Mouse (Mus musculus) heart, embryonic 16.5 days (tissue): ENCODE data around the gene Taok2. TPM values are rescaled to one million over a fixed set of nuclear protein-coding genes. Genes with fewer than 3 reads are reported as not detected.

Source experiments
- ATAC-seq: fragments of 200-750 bp; cut with Nextera tagmentation; replicated peaks from 2 replicates; pipeline ENCODE4 v1.8.0; 2017; ENCODE audit warnings: moderate number of reproducible peaks; ENCODE audit not compliant: insufficient read depth, low FRiP score; ENCODE audit errors: extremely low read depth
- H3K27ac ChIP-seq: fragments of 300-500 bp; sonication (generic); 2 replicates; pipeline ENCODE4 v1.5.1; 2014; ENCODE audit warnings: mild to moderate bottlenecking, low read length, control low read depth, moderate library complexity
- H3K27me3 ChIP-seq: fragments of 300-500 bp; sonication (generic); 2 replicates; pipeline ENCODE4 v1.6.1; 2014; ENCODE audit warnings: low read length, mixed read lengths; ENCODE audit not compliant: control insufficient read depth, insufficient read depth
- H3K36me3 ChIP-seq: fragments of 300-500 bp; sonication (generic); 2 replicates; pipeline ENCODE4 v1.6.1; 2014; ENCODE audit not compliant: control insufficient read depth, insufficient read depth
- H3K4me1 ChIP-seq: fragments of 300-500 bp; sonication (generic); 2 replicates; pipeline ENCODE4 v1.6.1; 2014; ENCODE audit warnings: low read length, mixed read lengths; ENCODE audit not compliant: control insufficient read depth, insufficient read depth
- H3K4me2 ChIP-seq: fragments of 300-500 bp; sonication (generic); 2 replicates; pipeline ENCODE4 v1.6.1; 2014; ENCODE audit warnings: low read depth, mild to moderate bottlenecking, control low read depth, low read length
- H3K4me3 ChIP-seq: fragments of 300-500 bp; sonication (generic); 2 replicates; pipeline ENCODE4 v1.5.1; 2014; ENCODE audit warnings: mild to moderate bottlenecking, control low read depth, low read length
- H3K9ac ChIP-seq: fragments of 300-500 bp; sonication (generic); 2 replicates; pipeline ENCODE4 v1.6.1; 2014; ENCODE audit warnings: low read length, control low read depth
- H3K9me3 ChIP-seq: fragments of 300-500 bp; sonication (generic); replicated peaks from 2 replicates; pipeline ENCODE4 v1.6.1; 2016; ENCODE audit warnings: low read length; ENCODE audit not compliant: control insufficient read depth
- WGBS: fragments of 180-500 bp; shearing (Covaris S2); extraction: QIAGEN DNeasy Blood & Tissue Kit; methylation state at CpG from one replicate; pipeline ENCODE4 v1.1.7; 2014; 5-methylcytosine and 5-hydroxymethylcytosine counted together
- polyA plus RNA-seq: library from polyadenylated mRNA; unstranded; fragments of >200 nt; fragmentation: Nextera tagmentation; extraction: Ambion mirVana; gene quantifications from 2 replicates; pipeline ENCODE4 v1.2.1, GENCODE M21; 2015

The Taok2 gene
- 31.1 and 35.4 TPM in 2 replicates for polyA plus RNA-seq

DNA sequence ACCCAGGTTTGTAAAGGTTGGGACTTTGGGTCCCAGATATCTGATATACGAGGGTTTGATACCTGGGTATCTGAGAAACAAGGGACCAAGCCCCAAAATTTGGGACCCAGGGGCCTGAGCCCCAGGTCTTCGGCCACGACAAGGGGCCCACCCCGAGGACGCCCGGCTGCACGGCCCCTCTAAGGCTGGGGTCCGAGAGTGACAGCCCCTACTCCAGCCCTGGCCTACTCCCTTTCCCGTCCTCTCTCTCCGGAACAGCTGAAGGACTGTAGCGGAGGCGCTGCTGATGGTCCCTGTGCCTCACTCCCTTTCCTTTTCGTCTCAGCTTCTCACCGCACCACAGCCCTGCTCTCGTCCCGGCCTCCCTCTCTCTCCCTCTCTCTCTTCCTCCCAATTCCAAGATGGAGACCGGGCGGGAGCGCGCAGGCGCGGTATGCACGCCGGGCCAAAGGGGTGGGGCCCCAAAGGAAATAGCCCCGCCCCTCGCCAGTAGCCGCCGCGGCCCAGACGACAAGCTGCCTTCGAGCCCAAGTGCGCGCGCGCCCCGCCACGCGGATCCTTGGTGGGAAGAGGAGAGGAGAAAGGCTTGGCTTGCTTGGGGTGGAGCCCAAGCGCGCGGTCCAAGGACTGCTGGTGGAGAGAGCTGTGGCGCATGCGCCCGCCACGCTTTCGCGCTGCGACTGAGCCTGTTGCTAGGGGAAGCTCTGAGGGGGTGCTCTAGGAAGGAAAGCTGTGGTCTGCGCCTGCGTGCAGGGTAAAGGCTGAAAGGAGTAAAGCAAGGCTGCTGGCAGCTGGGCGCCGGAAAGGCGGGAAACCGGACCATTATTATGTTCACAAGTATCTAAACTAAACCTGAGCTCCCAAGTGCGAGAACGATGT lies at the start of gene Taok2:
TSS of gene Taok2 (minus strand) at position 418 of the 879 bp plus-strand sequence.
- Histone ChIP-seq H3K4me2 (peak within 1 kb of the TSS; percentile 97), H3K36me3 (peaks cover 8% of the 10 kb centered on the region), H3K9ac (peak within 1 kb of the TSS; percentile 94), H3K27me3 (no peaks in the 10 kb centered on the region), H3K27ac (peak within 1 kb of the TSS; percentile 97), H3K4me3 (peak within 1 kb of the TSS; percentile 91), H3K4me1 (peaks cover 20% of the 10 kb centered on the region), H3K9me3 (no peaks in the 10 kb centered on the region)
- peak; percentile 96 for ATAC-seq
- under 1% methylated on average over 56 of the region's 56 CpGs for WGBS

DNA sequence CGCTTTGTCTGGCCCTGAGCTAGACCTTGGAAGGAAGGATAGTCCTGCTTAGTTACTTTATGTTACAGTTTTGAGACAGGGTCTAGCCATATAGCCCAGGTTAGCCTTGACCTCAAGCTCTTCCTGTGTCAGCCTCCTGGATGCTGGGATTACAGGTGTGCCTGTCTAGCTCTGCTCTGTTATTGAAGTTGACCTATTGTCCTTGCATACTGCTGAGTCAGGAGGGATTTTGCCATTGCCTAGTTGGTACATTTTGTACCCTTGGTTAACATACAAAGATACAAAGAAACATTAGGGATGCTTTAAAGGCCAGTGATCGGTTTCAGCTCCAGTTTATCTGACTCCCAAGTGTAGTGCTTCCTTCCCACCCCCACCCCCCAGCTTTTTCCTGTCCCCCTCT lies 48.1 kb upstream of the Taok2 start:
- Histone ChIP-seq H3K9ac (no peak overlapping the region), H3K27ac (no peak overlapping the region), H3K4me2 (no peak overlapping the region), H3K36me3 (peaks cover 13% of the 10 kb centered on the region), H3K4me3 (no peak overlapping the region), H3K9me3 (no peaks in the 10 kb centered on the region), H3K27me3 (no peaks in the 10 kb centered on the region), H3K4me1 (peaks cover 7% of the 10 kb centered on the region)
- no peak for ATAC-seq
- 72% methylated on average over 2 of the region's 2 CpGs for WGBS

DNA sequence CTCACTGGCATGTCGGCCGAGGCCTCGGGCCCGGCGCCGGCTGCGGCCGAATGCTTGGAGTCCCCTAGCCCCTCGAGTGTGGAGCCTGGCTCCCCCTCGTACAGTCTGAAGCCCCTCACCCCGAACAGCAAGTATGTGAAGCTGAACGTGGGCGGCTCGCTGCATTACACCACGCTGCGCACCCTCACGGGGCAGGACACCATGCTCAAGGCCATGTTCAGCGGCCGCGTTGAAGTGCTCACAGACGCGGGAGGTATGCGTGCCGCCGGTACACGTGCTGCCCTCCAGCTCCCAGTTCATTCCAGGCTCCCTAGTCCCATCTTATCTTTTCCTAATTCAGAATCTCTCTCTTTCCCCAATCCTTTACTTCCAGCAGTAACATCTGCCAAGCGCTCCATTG lies 44.5 kb upstream of the Taok2 start:
- ATAC-seq = peak; percentile 57
- no peaks in the 10 kb centered on the region for H3K9me3 ChIP-seq
- no peaks in the 10 kb centered on the region for H3K27me3 ChIP-seq
- peak overlapping the region; percentile 93 for H3K9ac ChIP-seq
- WGBS = under 1% methylated on average over 26 of the region's 27 CpGs
- peak overlapping the region; percentile 69 for H3K27ac ChIP-seq
- H3K4me2 ChIP-seq = peak overlapping the region; percentile 95
- peak overlapping the region; percentile 90 for H3K4me3 ChIP-seq
- 0 out of 2 replicates have a peak, but pooled peaks cover 2% of the 10 kb centered on the region for H3K36me3 ChIP-seq
- peaks cover 7% of the 10 kb centered on the region for H3K4me1 ChIP-seq

DNA sequence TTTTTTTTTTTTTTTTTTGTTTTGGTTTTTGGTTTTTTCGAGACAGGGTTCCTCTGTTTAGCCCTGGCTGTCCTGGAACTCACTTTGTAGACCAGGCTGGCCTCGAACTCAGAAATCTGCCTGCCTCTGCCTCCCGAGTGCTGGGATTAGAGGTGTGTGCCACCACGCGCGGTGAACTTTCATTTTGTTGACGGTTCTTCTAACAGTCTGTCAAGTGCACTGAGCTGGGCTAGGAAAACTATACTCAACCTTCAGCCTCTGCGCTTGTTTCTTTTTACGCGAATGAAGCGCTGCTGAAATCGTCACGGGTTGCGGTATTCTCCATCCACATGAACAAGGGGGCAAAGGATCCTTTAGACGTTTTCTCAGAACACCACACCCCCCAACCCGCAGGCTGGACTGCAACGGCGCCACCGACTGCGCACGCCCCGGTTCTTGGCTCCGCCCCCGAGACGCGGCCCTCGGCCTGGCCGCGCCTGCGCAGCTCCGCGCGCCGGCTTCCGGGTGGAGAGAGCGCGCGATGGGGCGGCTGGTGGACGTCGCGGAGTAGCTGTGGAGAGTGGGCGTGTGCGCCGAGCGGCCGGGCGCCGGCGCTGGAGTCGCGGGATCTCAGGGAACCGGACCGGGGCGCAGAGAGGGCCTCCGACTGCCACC lies 44.0 kb upstream of the Taok2 start, which contains the start of gene Kctd13:
TSS of gene Kctd13 (plus strand) at position 496 of the 654 bp plus-strand sequence.
- Histone ChIP-seq H3K9me3 (no peaks in the 10 kb centered on the region), H3K4me3 (peak within 1 kb of the TSS; percentile 90)

DNA sequence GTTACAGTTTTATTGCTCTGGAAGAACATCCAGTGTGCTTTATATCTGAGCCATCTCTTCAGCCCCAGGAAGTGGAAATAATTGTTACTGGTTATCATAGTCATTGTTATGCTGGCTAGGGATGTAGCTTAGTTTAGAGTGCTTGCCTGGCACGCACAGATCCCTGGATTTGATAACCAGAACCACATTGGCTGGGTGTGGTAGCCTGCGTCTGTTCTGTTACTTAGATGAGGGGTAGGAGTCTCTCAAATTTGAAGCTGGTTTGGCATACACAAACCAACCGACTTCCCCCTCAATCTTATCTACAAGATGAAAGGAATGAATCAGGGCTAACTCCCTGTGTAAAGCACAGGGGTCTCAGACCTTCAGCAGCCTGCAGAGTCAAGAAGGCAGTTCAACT lies 41.8 kb upstream of the Taok2 start:
- Histone ChIP-seq H3K9ac (no peak overlapping the region), H3K9me3 (no peaks in the 10 kb centered on the region), H3K4me2 (no peak overlapping the region), H3K27ac (no peak overlapping the region), H3K4me3 (no peak overlapping the region), H3K27me3 (no peaks in the 10 kb centered on the region), H3K36me3 (no peaks in the 10 kb centered on the region), H3K4me1 (peaks cover 7% of the 10 kb centered on the region)
- ATAC-seq = no peak
- WGBS = 24% methylated on average over 3 of the region's 3 CpGs

More for the DNA sequence above, 44.0 kb upstream of the Taok2 start, which contains the start of gene Kctd13:
- 3% methylated on average over 55 of the region's 56 CpGs for WGBS
- peaks cover 7% of the 10 kb centered on the region for H3K4me1 ChIP-seq
- 0 out of 2 replicates have a peak, but pooled peaks cover 2% of the 10 kb centered on the region for H3K36me3 ChIP-seq
- H3K4me2 ChIP-seq = peak within 1 kb of the TSS; percentile 95
- no peaks in the 10 kb centered on the region for H3K27me3 ChIP-seq
- peak within 1 kb of the TSS; percentile 69 for H3K27ac ChIP-seq
- peak within 1 kb of the TSS; percentile 93 for H3K9ac ChIP-seq
- peak; percentile 96 for ATAC-seq

DNA sequence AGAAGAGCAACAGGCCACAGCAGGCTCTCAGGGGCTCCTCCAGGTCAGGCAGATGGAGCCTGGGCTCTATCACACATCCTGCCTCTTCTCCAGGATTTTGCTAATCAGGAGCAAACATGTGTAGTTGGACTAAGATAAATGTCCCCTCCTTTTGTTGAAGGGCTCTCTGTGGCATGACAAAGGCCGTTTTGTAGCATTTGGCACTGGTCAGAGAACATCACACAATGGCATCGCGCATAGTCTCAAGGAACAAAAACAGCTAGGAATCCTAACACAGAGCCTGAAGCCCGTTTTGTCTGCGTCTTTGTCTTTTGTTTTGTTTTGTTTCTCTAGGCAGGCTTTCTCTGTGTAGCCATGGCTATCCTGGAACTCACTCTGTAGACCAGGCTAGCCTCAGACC lies 39.5 kb upstream of the Taok2 start:
- Histone ChIP-seq H3K9me3 (no peaks in the 10 kb centered on the region), H3K9ac (no peak overlapping the region), H3K36me3 (no peaks in the 10 kb centered on the region), H3K27me3 (no peaks in the 10 kb centered on the region), H3K27ac (peak overlapping the region; percentile 52), H3K4me1 (no peaks in the 10 kb centered on the region; the same call in 1 of the 2 replicates), H3K4me3 (no peak overlapping the region), H3K4me2 (no peak overlapping the region)
- ATAC-seq = 0 out of 2 replicates have a peak, but pooled peaks have one; percentile 15
- WGBS = 53% methylated on average over 5 of the region's 5 CpGs

DNA sequence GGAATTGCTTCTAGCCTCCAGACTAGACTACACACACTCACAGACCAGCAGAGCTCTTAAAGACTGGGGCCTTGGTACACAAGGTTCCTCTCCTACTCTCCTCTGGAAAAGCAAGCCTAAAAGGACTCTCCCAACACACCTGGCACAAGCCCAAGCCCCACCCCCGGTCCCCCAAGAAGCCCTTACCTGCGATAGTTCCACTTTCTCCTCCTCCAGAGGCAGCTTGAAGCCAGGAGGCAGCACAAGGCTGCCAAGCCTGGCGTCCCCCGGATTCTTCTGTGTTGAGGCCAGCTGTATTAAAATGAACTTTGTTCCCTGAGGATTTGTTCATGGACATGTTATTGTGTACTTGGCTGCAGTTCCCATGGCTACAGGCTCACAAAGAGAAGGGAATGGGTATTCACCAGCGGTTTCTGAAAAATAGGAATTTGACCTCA lies 38.1 kb upstream of the Taok2 start, which contains the start of gene Tmem219:
TSS of gene Tmem219 (minus strand) at position 294 of the 437 bp plus-strand sequence.
- 48% methylated on average over 5 of the region's 5 CpGs for WGBS
- Histone ChIP-seq H3K36me3 (no peaks in the 10 kb centered on the region), H3K4me1 (no peaks in the 10 kb centered on the region; the same call in 1 of the 2 replicates), H3K4me3 (no peak within 1 kb of the TSS), H3K9me3 (no peaks in the 10 kb centered on the region), H3K4me2 (no peak within 1 kb of the TSS), H3K27me3 (no peaks in the 10 kb centered on the region), H3K9ac (no peak within 1 kb of the TSS), H3K27ac (peak within 1 kb of the TSS; percentile 52)
- ATAC-seq = no peak; the same call in 1 of the 2 replicates

DNA sequence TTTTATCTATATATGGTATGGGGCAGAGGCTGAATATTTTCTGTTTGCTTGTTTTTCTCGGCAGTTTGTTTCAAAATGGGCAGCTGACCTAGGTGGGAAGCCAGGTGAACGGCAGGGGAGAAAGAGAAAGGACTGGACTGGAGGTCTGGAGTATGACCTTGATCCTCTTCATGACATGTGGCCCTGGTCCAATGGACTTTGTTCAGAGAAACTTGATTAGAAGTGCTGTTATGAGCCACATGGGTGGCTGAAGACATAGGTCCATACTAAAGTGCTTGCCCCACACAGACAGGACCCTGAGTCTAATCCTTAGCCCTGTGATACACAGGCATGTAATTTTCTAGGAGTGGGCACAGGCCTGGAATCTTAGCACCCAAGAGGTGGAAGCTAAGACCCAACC lies 37.1 kb upstream of the Taok2 start:
- H3K9me3 ChIP-seq = no peaks in the 10 kb centered on the region
- WGBS = 63% methylated on average over 2 of the region's 2 CpGs
- H3K27me3 ChIP-seq = no peaks in the 10 kb centered on the region
- H3K4me2 ChIP-seq = no peak overlapping the region
- no peak overlapping the region for H3K27ac ChIP-seq
- no peak overlapping the region for H3K9ac ChIP-seq
- no peak overlapping the region for H3K4me3 ChIP-seq
- ATAC-seq = no peak
- no peaks in the 10 kb centered on the region; the same call in 1 of the 2 replicates for H3K4me1 ChIP-seq
- no peaks in the 10 kb centered on the region for H3K36me3 ChIP-seq
